Mouse (Mus musculus) naive thymus-derived CD4-positive, alpha-beta T cell, adult 2 months (primary cell): ENCODE measurements around the gene Snip1.

Experiments used
- DNase-seq: peaks from one replicate; pipeline ENCODE4 v3.0.0-alpha.2; 2011; ENCODE audit warnings: low read depth

Snip1 gene

DNA sequence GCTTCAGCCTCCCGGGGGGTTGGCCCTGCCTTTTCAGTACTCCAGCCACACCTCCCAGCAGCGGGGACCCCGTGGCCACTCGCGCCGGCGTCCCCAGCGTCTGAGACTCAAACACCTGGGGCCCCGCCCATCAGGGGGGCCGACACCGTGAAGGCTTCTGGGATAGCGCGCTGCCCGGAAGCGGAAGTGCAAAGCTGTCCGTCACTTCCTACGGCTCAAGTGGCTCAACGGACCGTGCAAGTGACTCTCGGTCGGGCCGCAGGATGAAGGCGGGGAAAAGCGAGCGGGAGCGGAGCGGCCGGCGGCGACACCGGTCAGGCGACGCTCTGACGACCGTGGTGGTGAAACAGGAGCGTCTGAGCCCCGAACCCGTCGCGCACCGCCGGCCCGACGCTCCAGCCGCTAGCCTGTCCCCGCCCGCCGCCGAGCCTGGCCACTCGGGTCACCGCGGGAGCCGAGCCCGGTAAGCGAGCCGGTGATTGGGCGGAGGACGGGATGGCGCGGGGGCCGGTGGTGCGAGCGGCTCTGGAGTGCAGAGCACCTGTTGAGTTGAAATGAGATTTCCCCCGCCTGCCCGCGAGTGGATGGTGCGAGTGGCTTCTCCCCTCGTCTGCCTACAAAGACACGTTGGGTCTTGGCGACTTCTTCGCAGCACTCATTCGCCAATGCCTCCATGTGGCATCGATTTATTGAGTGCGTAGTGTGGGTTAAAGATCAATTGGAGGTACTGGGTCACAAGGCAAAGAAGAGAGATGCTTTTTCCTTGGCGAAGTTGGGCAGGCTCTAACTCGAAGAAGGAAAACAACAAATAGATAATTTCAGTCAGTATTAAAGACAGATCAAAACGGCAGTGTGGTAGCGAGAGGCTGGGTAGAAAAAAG lies at the start of gene Snip1:
TSS of gene Snip1 (plus strand) at position 183 of the 881 bp plus-strand sequence.
- peak; percentile 90 for DNase-seq

DNA sequence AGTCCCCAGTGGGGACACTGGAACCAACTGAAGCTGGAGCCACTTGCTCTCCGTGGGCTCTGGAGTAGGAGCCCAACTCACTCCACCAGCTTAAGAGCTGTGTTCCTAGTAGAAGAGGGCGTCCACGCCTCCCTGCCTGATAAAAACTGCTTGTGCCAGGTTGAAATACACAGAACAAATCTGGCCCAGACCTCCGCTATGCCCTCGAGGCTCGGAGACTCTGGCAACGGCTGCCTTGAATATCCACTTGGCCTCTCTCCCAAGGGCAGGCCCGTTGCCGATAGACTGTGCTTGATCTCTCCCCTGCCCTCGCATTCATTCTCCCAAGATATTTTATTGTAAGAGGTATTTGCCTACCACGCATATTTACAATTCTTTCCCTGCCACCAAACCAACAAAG lies 49.0 kb upstream of the Snip1 start:
- no peak for DNase-seq

DNA sequence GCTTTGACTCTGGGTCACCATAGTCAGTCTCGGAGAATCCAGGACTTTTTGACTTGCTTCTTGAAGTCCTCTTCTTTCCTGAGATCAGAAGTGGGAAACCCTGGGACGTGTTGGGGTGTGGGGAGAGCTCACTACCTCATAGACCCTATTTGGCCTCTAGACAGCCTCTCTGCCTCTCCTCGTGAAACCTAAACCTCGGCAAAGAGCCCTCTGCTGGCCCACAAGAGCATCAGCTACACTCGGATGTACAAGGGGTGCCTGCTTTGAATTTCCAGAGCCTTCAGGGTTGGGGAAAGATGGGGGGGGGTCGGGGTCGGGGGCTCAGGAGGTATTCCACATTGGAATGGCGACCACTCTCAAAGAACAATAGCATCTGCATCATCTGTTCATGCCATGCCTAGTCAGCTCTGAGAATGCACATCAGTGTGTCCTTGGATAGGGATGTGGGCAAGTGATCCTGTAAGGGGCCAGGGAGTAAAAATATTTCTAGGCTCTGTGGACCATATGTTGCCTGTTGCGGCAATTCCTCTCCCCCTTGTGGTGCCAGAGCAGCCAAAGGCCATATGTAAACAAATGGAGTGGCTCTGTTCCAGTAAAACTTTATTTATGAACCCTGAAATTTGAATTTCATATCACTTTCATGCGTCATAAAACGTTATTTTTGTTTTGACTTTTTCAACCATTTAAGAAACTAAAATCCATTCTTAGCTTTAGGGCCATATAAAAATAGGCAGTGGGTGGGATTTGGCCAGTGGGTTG lies 45.5 kb upstream of the Snip1 start:
- DNase-seq, result no peak

DNA sequence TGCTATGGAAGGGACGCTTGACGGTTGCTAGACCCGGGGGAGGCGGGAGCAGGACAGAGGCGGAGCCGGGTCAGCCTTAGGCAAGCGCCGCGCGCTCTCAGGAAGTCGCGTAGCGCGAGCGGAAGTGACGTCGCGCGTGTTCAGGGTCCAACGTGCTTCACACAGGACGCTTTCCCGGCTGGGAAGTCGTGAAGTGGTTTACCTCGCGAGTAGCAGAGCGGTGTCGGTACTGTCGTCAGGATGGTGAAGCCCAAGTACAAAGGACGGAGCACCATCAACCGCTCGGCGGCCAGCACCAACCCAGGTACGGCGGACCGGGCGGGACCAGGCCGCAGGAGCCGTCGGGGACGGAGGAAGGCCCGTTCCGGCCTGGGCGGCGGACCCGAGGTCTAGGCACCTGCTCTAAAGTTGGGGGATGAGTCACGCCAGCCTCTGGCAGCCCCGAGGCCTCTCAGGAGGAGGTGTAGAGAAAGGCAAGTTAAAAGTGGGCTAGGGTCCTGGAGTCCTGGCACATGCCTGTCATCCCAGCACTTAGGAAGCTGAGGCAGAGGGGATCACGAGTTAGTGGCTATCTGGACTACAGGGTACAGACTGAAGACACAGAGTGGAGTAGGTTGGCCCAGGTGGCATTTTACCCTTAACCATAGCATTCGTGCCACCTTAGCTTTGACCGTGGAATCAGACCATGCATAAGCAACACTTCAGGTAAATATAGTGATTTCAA lies 36.4 kb upstream of the Snip1 start:
- DNase-seq, result peak; percentile 92

DNA sequence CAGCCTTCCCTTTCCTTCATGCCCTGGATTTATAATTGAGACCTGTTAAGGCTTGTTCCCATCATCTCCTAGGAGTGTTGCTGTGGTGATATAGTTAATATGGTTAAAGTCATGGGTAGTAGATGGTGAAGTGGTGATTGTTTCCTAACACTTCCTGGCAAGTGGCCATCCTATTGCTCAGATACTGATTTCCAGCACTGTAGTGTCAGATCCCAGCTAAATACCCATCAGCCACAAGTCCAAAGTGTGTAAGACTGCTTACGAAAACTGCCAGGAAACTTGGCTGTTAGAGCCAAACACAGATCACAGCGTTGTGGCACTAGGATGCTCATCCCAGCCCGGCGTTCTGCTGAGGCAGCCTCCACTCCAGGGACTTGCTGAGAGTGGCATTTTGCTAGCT lies 32.1 kb upstream of the Snip1 start:
- DNase-seq, result no peak

DNA sequence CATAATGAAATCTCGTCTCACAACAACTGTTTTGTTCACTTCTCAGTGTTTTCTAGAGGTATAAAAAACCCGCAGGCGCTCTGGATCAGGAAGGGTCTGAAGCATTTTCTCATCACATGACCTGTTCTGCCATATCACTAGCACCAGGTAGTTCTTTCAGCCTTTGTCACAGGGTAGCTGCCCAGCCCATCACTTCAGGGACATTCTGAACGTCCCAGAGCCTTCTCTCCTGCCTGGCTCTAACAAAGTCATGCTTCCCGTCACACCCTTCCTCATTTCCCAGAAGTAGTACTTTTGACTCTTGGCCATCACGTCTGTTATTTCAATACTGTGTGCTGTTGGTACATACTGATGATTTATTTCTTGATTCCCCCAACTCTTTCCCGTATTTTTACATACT lies 22.0 kb upstream of the Snip1 start:
- no peak for DNase-seq

DNA sequence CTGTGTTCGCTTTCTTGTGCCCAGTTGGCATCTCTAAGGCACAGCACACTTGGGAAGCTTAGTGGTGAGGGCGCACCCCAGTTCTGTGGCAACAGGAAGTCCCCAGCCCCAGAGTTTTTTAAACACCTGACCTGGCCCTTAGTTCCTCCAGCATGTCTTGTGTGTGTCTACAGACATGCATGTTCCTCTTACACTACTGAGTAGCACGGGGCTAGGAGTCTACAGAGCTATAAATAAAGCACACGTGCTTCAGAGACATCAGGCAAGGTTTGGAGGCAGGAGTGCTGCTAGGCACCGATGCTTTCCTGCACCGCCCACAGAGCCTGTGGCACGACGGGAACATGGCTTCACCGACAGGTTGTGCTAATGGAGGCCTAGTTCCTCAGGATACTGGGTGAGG lies 11.1 kb upstream of the Snip1 start:
- no peak for DNase-seq

DNA sequence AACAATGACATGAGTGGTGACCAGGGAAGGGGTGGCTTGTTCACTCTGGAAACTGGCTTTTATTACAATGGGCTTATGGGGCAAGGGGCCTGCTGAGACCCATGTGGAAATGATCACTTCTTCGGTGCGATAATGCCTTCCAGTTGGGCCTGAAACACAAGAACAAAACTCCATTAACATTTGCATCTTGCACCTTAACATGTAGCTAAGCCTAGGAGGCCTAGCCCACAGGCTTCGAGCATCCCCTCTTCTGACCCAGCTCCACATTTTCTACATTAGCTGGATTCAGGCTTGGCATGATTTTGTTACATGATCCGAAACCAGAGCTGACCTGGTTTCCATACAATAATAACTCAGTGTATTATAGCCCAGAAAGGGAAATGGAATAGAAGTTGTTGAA lies 10.0 kb upstream of the Snip1 start:
- DNase-seq, result no peak

DNA sequence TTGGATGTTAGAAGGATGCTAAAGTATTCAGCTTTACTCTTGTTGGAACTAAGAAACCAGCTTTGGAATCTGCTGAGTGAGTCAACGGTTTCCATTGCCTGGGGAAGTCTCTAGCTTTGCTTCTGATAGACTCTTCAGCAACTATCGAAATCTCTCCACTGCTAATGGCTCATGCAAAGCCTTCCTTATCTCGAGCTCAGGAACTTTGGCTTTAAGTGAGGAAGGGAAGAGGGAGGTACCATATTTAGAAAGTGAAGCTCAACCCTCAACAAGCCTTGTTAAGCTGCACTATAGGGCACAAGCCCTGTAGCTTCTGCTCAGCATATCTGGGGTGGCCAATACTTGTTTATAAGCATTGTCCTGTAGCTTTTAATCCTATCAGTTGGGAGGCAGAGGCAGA lies 9.2 kb upstream of the Snip1 start:
- no peak for DNase-seq

DNA sequence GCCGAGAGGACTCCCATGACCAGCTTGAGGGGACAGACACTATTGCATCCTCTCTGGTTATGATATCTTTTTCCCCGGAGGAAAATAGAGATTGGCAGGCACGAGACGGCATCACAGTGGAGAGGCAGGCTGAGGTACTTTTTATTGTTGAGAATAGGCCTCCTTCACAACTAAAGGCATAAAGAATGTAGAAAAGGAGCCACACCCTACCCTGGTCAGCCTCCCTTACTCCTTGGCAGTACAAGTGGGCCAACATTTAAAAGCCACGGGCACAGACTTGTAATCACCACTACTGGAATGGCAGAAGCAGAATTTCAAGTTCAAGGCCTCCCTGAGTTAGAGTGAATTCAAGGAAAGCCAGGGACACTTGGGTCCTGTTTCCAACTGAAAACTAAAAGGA lies 8.4 kb upstream of the Snip1 start:
- DNase-seq, result no peak

DNA sequence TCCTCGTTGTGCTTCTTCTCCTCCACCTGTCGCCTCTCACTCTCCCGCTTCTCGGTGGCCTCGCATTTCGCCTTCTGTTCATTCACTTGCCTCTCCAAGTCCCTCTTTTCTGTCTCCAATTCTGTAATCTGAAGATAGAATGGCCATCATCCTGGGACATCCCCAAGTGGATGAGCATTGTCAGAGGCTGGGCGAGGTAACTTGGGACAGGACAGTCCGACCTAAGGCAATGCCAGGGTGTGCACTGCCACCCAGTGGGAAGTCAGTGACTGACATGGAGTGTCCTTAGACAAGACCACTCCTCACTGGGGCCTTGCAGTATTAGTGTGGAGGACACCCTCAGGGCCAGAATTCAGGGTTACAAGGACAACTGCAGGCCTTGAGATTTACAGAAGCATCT lies 7.4 kb upstream of the Snip1 start:
- peak; percentile 45 for DNase-seq

DNA sequence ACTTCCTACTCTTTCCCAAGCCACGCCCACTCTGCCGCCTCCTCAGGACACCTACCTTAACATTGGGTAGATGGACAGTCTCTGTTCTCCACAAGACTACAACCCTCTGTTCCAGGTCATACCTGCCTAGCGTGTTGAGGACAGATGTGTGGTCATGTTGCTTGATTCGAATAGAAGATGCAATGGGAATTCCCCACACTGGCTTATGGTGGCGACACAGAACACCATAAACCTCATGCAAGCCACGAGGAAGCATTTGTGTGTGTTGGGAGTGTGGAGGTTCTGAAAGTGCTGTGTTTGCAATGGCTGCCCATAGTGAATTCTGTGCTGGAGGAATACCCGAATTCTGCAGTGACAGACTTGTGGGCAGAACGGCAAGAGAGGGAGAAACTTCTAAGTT lies 2.6 kb upstream of the Snip1 start:
- DNase-seq, result no peak

DNA sequence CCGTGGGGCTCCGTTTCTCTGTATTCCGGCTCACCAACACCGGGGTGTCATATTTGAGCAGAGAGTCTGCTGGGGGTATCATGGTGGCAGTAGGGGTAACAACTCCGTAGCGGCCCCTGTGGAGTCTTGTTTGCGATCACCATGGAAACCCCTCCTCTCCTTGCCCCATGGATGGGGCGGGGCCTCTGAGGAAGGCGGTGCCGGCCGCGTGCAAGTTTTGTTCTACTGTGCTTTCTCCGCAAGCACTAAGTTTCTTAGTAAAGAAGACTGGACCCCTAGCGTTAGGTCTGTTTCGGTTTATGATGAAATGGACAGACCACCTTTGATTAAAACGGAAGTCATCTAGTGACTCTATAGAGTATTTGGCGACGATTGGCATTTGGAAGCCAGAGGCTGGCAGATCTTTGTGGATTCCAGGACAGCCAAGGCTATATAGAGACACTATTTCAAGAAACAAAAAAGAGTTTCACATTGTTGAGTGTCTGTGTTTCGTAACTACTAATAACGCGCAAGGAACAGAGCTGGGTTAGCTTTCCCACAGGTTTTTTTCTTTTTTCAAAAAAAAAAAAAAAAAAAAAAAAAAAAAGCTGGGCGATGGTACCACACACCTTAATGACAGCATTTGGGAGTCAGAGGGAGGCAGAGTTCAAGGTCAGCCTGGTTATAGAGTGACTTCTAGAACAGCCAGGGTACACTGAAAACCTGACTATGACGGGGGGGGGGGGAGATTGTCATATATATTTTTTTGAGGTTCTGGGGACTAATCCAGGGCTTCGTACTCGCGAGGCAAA lies 760 bp upstream of the Snip1 start, which contains the start of gene Dnali1:
TSS of gene Dnali1 (minus strand) at position 187 of the 791 bp plus-strand sequence.
- DNase-seq, result peak; percentile 75

DNA sequence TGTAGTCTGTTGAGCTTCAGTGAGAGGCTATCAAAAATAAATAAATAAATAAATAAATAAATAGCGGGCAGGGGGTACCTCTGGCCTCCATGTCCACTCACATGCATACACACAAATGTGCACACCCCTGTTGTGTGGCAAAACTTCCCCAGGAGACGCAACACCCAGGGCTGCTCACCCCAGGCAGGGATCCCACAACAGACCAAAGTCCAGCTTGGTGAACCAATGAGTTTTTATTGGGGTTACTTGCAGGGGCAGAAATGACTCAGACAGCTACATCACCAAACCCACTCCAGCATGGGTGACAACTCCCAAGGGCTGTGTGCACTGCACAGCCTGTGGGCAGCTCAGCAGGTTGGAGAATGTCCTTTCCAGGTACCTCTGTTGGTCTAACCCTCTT lies 11.2 kb downstream of the Snip1 start:
- DNase-seq, result no peak

DNA sequence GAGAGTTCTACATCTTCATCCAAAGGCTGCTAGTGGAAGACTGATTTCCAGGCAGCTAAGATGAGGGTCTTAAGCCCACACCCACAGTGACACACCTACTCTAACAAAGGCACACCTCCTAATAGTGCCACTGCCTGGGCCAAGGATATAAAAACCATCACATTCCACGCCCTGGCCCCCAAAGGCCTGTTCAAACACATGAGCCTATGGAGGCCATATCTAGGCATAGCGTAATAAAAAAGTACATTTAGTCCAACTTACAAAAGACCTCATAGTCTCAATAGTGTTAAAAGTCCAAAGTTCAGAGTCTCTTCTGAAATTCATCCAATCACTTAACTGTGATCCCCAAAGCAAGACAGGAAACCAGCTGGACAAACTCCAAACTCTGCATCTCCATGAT lies 12.2 kb downstream of the Snip1 start:
- no peak for DNase-seq

DNA sequence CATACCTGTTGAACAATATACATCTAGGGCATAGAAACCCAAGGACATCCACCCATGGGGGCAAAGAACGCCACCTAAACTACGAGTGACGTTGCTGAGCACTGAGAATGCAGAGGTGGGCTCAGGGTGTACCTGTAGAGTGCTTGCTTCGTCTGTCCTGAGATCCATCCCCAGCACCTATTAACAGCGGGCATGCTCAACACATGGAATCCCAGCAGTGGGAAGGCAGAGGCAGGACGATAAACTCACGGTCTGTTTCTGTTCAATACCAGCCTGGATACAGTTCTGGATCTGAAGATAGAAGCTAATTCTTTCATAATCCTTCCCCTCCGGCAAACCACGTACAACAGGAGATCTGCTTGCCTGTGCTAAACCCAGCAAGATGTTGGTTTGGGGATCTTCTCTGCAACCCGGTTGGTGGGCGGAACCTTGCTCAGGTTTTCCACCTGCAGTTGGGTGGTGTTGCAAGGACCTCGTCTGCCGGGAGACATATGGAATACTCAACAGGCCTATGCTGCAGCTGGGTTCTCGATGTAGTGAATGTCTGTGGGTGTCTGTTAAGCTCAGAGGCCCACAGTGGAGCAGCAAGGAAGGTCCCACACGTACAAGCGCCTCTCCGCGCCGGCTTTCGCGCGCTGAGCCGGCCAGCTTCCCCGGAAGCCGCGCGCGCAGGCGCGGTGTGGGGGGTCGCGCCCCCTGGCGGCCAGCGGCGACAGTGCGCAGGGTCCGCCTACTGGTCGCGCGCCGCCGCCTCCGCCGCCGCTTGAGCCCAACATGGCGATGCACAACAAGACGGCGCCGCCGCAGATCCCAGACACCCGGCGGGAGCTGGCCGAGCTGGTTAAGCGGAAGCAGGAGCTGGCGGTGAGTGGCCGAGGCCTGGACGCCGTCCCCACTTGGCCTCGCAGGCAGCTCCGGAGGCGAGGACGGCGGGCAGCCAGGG lies 18.2 kb downstream of the Snip1 start, which contains the start of gene Meaf6:
TSS of gene Meaf6 (plus strand) at position 732 of the 943 bp plus-strand sequence.
- peak; percentile 96 for DNase-seq

DNA sequence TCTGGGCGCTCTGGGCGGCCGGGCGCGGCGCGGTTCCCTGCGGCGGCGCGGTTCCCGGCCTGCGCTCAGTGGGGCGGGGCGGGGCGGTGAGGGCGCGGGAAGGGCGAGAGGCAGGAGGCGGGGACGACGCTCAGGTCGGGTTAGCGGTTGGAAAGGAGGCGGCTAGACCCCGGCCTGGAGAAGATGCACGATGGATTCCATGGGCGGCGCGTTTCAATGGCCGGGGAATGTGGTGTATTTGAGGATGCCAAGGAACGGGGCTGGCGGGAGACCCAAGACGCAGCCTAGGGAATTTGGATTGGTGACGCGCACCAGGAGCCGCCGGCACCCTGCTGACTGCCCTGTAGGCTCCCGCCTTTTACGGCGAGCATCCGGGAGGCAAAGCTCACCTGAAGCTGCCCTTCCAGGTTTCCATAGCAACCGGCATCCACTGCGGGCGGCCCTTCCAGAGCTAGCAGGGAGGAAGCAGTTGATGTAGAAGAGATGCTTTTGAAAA lies 18.9 kb downstream of the Snip1 start:
- peak; percentile 75 for DNase-seq

DNA sequence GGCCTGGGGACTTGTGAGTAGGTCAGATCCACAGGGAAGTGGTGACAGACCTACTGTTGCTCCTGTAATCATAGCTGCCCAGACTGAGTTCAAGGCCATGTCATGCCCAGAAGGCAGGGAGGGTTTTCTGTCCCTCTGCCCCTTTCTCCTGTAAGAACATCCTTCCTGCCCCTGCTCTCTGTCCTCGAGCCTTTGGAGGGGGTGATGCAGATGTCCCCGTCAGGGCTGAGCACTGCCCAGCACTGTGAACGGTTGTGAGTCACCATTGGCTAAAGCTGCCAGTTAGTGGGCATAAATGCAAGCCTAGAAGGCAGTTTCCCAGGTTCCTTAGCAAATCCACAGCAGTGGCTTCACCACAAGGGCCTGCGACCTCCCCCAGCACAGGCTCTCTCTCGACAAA lies 26.6 kb downstream of the Snip1 start:
- no peak for DNase-seq

DNA sequence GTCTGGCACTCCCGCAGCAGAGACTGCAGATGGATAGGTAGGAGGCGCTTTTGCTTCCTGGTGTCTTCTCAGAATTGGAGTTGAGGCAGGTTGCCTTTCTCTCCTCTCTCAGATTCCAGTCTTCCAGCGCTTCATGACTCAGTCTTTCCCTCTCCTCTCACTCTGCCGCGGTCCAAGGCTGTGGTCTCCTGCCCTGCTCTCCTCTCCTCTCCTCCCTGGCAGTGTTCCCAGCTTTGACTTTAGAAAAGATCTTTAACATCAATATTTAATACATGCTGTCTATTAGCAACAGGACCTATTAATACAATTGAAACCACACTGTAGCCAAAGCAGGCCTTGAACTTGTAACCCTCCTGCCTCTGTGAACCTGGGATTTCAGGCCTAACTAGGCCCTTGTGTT lies 29.6 kb downstream of the Snip1 start:
- DNase-seq, result no peak

DNA sequence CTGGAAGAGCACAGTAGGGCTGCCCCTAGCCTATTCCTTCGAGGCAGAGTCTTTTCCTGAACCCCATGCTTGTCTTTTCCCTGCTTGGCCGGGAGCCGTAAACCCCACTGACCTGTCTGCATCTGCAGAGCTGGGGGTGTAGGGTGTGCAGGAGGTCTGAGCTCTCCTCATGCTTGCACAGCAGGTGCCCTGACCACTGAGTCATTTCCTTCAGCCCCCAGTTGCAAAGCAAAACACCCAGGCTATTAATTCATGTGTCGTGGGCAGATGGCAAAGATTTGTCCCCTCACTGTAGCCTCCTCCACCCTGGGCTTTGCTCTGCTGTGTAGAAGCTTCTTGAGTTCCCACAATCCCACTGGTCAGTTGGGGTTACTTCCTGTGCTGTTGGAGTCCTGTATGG lies 30.9 kb downstream of the Snip1 start:
- DNase-seq, result no peak
